Mouse (Mus musculus) myocyte (in vitro differentiated cells): ENCODE measurements around the gene Wnt4.

ENCODE experiments used
- CEBPB ChIP-seq: IDR thresholded peaks from 2 replicates; pipeline ENCODE4 v1.6.1; 2011; ENCODE audit warnings: mild to moderate bottlenecking, moderate library complexity; ENCODE audit not compliant: poor library complexity, insufficient read depth, severe bottlenecking
- E2F4 ChIP-seq: IDR thresholded peaks from one replicate; pipeline ENCODE4 v1.6.1; 2011; ENCODE audit warnings: mild to moderate bottlenecking, control low read depth, moderate library complexity; ENCODE audit not compliant: insufficient read depth
- MAX ChIP-seq: IDR thresholded peaks from one replicate; pipeline ENCODE4 v1.6.1; 2011; ENCODE audit warnings: low read depth, mild to moderate bottlenecking, control low read depth
- MYOD1 ChIP-seq, 3 experiments: IDR thresholded peaks; one replicate each; pipeline ENCODE4 v1.6.1; 2011; ENCODE audit warnings: control low read depth in 2 of 3, low read depth in 2 of 3, mild to moderate bottlenecking in 2 of 3, moderate library complexity in 1 of 3; ENCODE audit not compliant: insufficient read length in 2 of 3, control insufficient read depth in 1 of 3
- MYOG ChIP-seq, 3 experiments: IDR thresholded peaks; one replicate each; pipeline ENCODE4 v1.6.1; 2011; ENCODE audit warnings: control low read depth in 2 of 3, low read depth in 2 of 3, mild to moderate bottlenecking in 2 of 3; ENCODE audit not compliant: insufficient read length in 2 of 3, control insufficient read depth in 1 of 3, insufficient read depth in 1 of 3
- POLR2A ChIP-seq: IDR thresholded peaks from one replicate; pipeline ENCODE4 v1.6.1; 2011; ENCODE audit warnings: low read depth, mild to moderate bottlenecking, control low read depth, moderate library complexity; ENCODE audit not compliant: insufficient read length
- POLR2AphosphoS2 ChIP-seq: IDR thresholded peaks from one replicate; pipeline ENCODE4 v1.6.1; 2011; ENCODE audit warnings: low read depth, control low read depth; ENCODE audit not compliant: insufficient read length
- REST ChIP-seq: IDR thresholded peaks from one replicate; pipeline ENCODE4 v1.6.1; 2011; ENCODE audit warnings: mild to moderate bottlenecking, control low read depth, moderate library complexity; ENCODE audit not compliant: insufficient read depth, insufficient read length
- SRF ChIP-seq: IDR thresholded peaks from one replicate; pipeline ENCODE4 v1.6.1; 2011; ENCODE audit warnings: low read depth; ENCODE audit not compliant: control insufficient read depth, insufficient read length
- TCF12 ChIP-seq: IDR thresholded peaks from one replicate; pipeline ENCODE4 v1.6.1; 2011; ENCODE audit warnings: mild to moderate bottlenecking, control low read depth; ENCODE audit not compliant: poor library complexity, insufficient read depth, severe bottlenecking
- USF1 ChIP-seq: IDR thresholded peaks from one replicate; pipeline ENCODE4 v1.6.1; 2011; ENCODE audit warnings: low read depth, mild to moderate bottlenecking, control low read depth, moderate library complexity

- TF ChIP-seq POLR2A (no peak), POLR2AphosphoS2 (no peak), TCF12 (no peak), CEBPB (no peak), USF1 (no peak), MYOD1 (IDR thresholded peaks at IDR 0.05; ENCODE audit: control insufficient read depth in 1 of 3, insufficient read length in 2 of 3, low read depth in 2 of 3) (no peak), MAX (no peak), E2F4 (no peak), MYOG (IDR thresholded peaks at IDR 0.05; ENCODE audit: control insufficient read depth in 1 of 3, insufficient read depth in 1 of 3, insufficient read length in 2 of 3, low read depth in 2 of 3) (no peak), REST (no peak), SRF (no peak)
Observed at GRCm38 (mm10) chr4:137285876-137286661, 8.8 kb downstream of the Wnt4 start.
